Mouse (Mus musculus): Measurements from ENCODE around the gene Siae.

The Siae gene

GRCm38 (mm10) chr9:37572204-37572876, 16.8 kb downstream of the Siae start:
- no peak for DNase-seq

- peak in 1 of 2 experiments; percentile 12 for DNase-seq
Observed at GRCm38 (mm10) chr9:37576436-37576930, 21.0 kb downstream of the Siae start.

GRCm38 (mm10) chr9:37583594-37583993, 28.1 kb downstream of the Siae start:
- DNase-seq, result no peak

- no peak for DNase-seq
Observed at GRCm38 (mm10) chr9:37586718-37587117, 31.2 kb downstream of the Siae start.

GRCm38 (mm10) chr9:37590381-37590780, 34.9 kb downstream of the Siae start:
- no peak for DNase-seq

- DNase-seq, result no peak
Observed at GRCm38 (mm10) chr9:37592025-37592424, 36.5 kb downstream of the Siae start.

- DNase-seq, result no peak
Observed at GRCm38 (mm10) chr9:37592633-37593032, 37.1 kb downstream of the Siae start.

GRCm38 (mm10) chr9:37593690-37594089, 38.2 kb downstream of the Siae start:
- DNase-seq, result no peak

GRCm38 (mm10) chr9:37595570-37595969, 40.1 kb downstream of the Siae start:
- DNase-seq, result no peak

- no peak for DNase-seq
Observed at GRCm38 (mm10) chr9:37598637-37599036, 43.1 kb downstream of the Siae start.

- no peak for DNase-seq
Observed at GRCm38 (mm10) chr9:37600538-37601205, 45.2 kb downstream of the Siae start.

GRCm38 (mm10) chr9:37605089-37605488, 49.6 kb downstream of the Siae start:
- DNase-seq, result no peak

- DNase-seq, result no peak
Observed at GRCm38 (mm10) chr9:37609558-37609957, 54.1 kb downstream of the Siae start.

- DNase-seq, result peak; percentile 80 to 86
Observed at GRCm38 (mm10) chr9:37613182-37613910, 57.8 kb downstream of the Siae start, which contains the start of gene Spa17. TSS of gene Spa17 (minus strand) at chr9:37613722.

- no peak for DNase-seq
Observed at GRCm38 (mm10) chr9:37613911-37614280, 58.4 kb downstream of the Siae start.

- DNase-seq, result no peak
Observed at GRCm38 (mm10) chr9:37614316-37614715, 58.8 kb downstream of the Siae start.

GRCm38 (mm10) chr9:37615220-37615619, 59.7 kb downstream of the Siae start:
- no peak for DNase-seq

GRCm38 (mm10) chr9:37616770-37617169, 61.3 kb downstream of the Siae start:
- DNase-seq, result no peak

- DNase-seq, result no peak
Observed at GRCm38 (mm10) chr9:37621290-37621689, 65.8 kb downstream of the Siae start.

GRCm38 (mm10) chr9:37623981-37624380, 68.5 kb downstream of the Siae start:
- DNase-seq, result no peak

GRCm38 (mm10) chr9:37624502-37624901, 69.0 kb downstream of the Siae start:
- no peak for DNase-seq

- DNase-seq, result no peak
Observed at GRCm38 (mm10) chr9:37625129-37625528, 69.6 kb downstream of the Siae start.

GRCm38 (mm10) chr9:37625641-37626040, 70.1 kb downstream of the Siae start:
- DNase-seq, result no peak

- no peak for DNase-seq
Observed at GRCm38 (mm10) chr9:37626103-37626567, 70.6 kb downstream of the Siae start.

Data from thymus, adult 18-20 months (tissue).